Mouse (Mus musculus) lung, adult 2 months (tissue): Measurements from ENCODE around the gene Tardbp. TPM values are rescaled to one million over a fixed set of nuclear protein-coding genes. Genes with fewer than 3 reads are reported as not detected.

ENCODE experiments used
- DNase-seq: peaks from one replicate; pipeline ENCODE4 v3.0.0; 2022
- H3K4me1 ChIP-seq: fragments of 200-500 bp; 2 replicates; pipeline ENCODE4 v1.6.1; 2011; ENCODE audit warnings: low read length; ENCODE audit not compliant: control insufficient read depth, insufficient read depth
- H3K4me3 ChIP-seq: fragments of 200-500 bp; replicated peaks from 2 replicates; pipeline ENCODE3; 2011; ENCODE audit warnings: low read depth, mild to moderate bottlenecking, control low read depth, low read length; ENCODE audit errors: extremely low read depth
- CTCF ChIP-seq: fragments of 200-500 bp; IDR thresholded peaks from 2 replicates; pipeline ENCODE4 v1.5.1; 2011; ENCODE audit warnings: mild to moderate bottlenecking, low read length, control low read depth; ENCODE audit not compliant: insufficient read depth
- POLR2A ChIP-seq: fragments of 200-500 bp; IDR thresholded peaks from 2 replicates; pipeline ENCODE4 v1.6.1; 2011; ENCODE audit warnings: low read depth, mild to moderate bottlenecking, control low read depth, low read length, borderline replicate concordance; ENCODE audit errors: extremely low read depth
- WGBS: fragments of 180-500 bp; shearing (Covaris S2); methylation state at CpG from one replicate; pipeline ENCODE4 v1.1.7; 2018; 5-methylcytosine and 5-hydroxymethylcytosine counted together
- polyA plus RNA-seq: library from polyadenylated mRNA; depleted of rRNA; stranded (reverse); fragments of >200 nt; gene quantifications from 2 replicates; pipeline ENCODE4 v1.2.3, GENCODE M21; 2012

The Tardbp gene
- polyA plus RNA-seq, 1 experiment, result 112 TPM

DNA sequence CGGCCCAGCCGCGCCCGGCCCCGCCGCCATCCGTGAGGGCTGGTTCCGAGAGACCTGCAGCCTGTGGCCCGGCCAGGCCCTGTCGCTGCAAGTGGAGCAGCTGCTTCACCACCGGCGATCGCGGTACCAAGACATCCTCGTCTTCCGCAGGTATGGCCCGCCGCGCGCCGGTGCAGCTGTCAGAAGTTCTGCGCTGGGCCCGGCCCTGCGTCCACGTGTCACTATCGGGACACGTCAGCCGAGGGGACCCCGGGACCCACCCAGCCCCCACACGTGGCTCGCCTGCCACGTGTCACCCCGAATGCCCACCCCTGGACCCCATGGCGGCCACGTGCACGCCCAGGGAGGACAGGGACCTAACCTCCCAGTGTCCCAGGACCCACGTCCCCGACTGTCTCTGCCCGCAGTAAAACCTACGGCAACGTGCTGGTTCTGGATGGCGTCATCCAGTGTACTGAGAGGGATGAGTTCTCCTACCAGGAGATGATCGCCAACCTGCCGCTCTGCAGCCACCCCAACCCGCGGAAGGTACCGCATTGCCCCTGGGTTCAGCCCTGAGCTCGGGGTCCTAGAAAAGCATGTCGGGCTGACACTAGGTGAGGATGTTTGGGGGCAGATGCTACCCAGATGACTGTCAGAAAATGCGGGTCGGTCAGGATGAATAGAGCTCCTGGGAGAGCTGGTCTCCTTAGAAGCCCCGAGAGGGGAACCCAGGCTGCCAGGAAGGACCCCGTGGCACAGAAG lies 35.0 kb downstream of the Tardbp start:
- no peak for DNase-seq
- Histone ChIP-seq H3K4me1 (peaks cover 9% of the 10 kb centered on the region), H3K4me3 (peak overlapping the region; percentile 74)
- under 1% methylated on average over 53 of the region's 53 CpGs for WGBS
- TF ChIP-seq POLR2A (no peak), CTCF (no peak)

DNA sequence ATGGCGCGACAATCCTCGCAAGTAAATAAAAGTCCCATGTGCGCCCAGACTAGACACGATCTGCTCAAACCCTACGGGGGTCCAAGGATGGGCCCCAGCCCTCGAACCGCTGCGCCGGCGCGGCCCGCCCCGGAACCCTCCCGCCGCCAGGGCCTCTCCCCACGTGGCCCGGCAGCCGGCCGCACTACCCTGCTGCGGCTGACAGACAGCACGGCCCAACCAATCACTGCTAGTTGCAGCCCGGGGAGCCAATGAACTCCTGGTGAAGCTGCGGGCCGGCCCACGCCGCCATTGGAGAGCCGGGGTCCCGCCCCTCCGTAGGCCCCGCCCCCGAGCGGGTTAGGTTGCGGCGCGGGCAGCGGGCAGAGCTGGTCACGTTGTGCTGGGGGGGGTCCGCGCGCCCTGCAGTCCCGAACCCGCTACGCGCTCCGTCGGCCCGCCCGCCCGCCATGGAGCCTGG lies 35.6 kb downstream of the Tardbp start, which contains the start of gene Srm:
Gene Srm (plus strand): TSS at position 333 of the 460 bp plus-strand sequence.
- H3K4me1 ChIP-seq, result peaks cover 9% of the 10 kb centered on the region
- no peak for TF ChIP-seq CTCF
- TF ChIP-seq POLR2A, result no peak
- peak; percentile 95 for DNase-seq
- peak within 1 kb of the TSS; percentile 82 for H3K4me3 ChIP-seq
- WGBS, result under 1% methylated on average over 48 of the region's 50 CpGs

DNA sequence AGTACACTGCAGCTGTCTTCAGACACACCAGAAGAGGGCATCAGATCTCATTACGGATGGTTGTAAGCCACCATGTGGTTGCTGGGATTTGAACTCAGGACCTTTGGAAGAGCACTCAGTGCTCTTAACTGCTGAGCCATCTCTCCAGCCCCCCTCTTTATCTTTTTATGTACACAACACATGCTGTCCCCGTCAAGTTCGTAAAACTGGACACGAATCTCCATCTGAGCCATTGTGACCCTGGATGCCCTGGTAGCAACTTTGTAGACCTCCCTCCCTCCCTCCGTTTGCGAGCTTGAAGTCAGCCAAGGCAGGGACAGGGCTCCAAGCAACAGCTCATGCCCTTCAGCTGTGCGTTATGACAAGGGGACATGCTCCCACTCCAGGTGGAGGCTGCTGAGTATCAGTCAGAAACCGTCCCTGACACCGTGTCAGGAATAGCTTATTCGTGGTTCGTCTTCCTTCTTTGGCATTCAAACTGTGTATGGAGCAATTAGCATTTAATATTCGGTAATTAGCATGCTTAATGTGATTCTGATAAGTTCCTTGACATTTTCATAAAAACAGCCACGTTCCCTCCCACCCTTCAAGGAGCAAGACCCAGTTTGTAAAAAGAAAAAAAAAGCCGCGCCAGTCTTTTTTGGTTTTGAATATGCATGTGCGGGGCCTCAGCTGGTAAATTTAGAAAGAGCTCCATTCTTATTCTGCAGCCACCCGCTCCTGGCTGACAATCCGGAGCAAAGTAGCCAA lies 36.2 kb downstream of the Tardbp start:
- DNase-seq, result peak; percentile 17
- TF ChIP-seq CTCF (no peak), POLR2A (no peak)
- 4% methylated on average over 18 of the region's 18 CpGs for WGBS
- Histone ChIP-seq H3K4me1 (peaks cover 9% of the 10 kb centered on the region), H3K4me3 (peak overlapping the region; percentile 82)

DNA sequence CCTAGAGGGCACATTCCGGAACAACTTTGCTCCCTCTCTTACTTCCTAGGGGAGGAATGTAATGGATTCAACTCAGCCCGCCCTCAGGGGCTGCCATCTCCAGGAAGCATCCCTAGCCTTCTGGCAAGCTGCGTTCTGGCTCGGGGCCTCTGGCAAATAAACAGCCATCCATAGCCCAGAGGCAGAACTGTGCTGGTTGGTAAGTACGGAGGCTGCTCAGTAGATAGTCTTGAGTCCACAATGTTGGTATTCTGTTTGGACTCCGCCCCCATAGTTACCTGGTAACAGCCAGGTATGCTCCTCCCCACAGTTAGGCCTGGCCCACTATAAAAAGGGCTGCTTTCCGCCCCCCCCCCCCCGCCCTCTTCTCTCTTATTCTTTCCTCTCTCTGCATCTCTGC lies 37.3 kb downstream of the Tardbp start:
- 52% methylated on average over 7 of the region's 8 CpGs for WGBS
- H3K4me3 ChIP-seq, result no peak overlapping the region
- peaks cover 9% of the 10 kb centered on the region for H3K4me1 ChIP-seq
- DNase-seq, result peak; percentile 35
- TF ChIP-seq POLR2A (no peak), CTCF (no peak)

DNA sequence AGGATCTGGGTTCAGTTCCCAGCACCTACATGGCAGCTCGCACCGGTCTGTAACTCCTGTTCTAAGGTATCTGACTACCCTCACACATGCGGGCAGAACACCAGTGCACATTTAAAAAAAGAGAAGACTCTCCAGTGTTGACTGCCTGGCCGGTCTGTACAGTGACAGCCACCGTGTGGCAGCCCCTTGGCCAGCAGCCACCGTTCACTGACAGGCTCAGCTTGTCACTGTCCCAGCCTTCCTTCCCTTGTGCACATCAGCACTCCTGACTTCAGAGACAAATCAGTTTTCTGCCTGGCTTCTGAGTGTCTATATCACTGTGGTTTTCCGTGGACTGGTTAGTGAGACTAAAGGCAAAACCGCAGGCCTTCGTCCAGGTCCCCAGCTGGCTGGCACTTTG lies 38.0 kb downstream of the Tardbp start:
- 64% methylated on average over 9 of the region's 9 CpGs for WGBS

DNA sequence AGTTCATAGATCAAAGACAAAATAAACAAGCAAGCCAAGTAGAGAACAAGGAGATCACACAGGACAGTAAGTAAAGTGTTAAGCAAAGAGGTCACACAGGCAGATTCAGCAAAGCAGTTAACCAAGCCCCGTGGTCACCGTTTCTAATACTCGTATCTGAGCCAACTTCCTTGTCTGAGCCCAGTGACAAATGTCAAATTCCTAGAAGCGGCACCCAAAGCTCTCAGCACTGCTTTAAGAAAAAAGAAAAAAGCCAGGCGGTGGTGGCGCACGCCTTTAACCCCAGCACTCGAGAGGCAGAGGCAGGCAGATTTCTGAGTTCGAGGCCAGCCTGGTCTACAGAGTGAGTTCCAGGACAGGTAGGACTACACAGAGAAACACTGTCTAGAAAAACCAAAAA lies 40.2 kb downstream of the Tardbp start:
- no peak overlapping the region for H3K4me3 ChIP-seq
- 52% methylated on average over 9 of the region's 9 CpGs for WGBS
- TF ChIP-seq POLR2A (no peak), CTCF (no peak)
- DNase-seq, result no peak
- peaks cover 4% of the 10 kb centered on the region for H3K4me1 ChIP-seq

More for the DNA sequence above, 38.0 kb downstream of the Tardbp start:
- H3K4me1 ChIP-seq, result peaks cover 9% of the 10 kb centered on the region
- no peak for DNase-seq
- TF ChIP-seq CTCF, result no peak
- no peak for TF ChIP-seq POLR2A
- H3K4me3 ChIP-seq, result no peak overlapping the region

DNA sequence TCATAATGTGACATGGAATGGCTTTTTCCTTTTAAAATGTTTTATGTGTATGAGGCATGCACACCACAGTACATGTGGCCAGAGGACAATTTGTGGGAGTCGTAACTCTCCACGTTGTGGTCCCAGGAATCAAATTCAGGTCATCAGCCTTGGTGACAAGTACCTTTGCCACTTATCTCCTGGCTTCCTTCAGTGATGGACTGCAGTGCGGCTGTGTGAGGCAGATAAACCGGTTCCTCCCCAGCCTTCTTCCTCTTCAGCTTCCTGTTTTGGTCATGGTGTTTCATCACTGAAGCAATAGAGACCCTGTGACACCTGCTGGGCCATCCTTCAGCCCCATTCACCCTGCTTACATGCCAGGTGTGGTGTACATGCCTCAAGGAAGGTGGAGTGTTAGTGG lies 43.6 kb downstream of the Tardbp start:
- no peak overlapping the region for H3K4me3 ChIP-seq
- H3K4me1 ChIP-seq, result no peaks in the 10 kb centered on the region
- TF ChIP-seq CTCF, result no peak
- no peak for TF ChIP-seq POLR2A
- no peak for DNase-seq
- 37% methylated on average over 4 of the region's 4 CpGs for WGBS

DNA sequence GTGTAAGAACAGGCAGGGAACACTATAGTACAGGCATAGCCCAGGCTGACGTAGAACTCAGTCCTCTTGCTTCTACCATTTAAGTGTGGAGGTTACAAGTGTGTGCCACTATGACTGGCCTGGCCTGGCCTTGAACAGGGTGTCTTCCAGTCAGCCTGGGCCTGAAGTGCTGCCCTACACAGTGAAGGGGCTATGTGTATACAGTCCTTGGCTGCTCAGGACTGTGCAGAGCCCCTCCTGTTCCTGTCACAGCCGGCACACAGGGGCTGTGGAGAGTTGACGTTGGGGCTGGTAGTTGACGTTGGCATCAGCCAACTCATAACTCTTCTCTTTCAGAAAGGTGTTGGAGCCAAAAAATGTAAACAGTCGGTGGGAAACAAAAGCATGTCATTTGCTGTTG lies 45.4 kb downstream of the Tardbp start:
- TF ChIP-seq CTCF (no peak), POLR2A (no peak)
- Histone ChIP-seq H3K4me1 (no peaks in the 10 kb centered on the region), H3K4me3 (no peak overlapping the region)
- DNase-seq, result no peak
- WGBS, result 79% methylated on average over 5 of the region's 5 CpGs

DNA sequence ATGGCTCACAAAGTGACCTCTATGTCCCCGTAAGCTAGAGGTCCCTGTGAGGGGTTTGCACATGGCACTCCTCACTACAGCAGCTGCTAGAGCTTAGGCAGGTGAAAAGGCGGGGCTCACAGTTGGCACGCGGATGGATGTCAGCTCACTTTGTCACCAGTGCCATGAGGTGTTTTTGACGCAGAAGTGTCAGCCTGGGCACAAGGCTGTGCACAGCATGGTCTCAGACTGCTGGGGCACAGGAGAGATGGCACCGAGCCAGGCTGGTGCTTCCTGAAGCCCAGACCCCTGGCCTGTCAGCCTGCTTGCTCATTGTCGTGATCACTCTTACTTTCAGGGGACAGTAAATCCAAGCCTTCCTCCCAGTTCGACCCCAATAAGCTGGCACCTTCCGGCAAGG lies 46.1 kb downstream of the Tardbp start:
- TF ChIP-seq CTCF (no peak), POLR2A (no peak)
- DNase-seq, result no peak
- Histone ChIP-seq H3K4me3 (no peak overlapping the region), H3K4me1 (no peaks in the 10 kb centered on the region)
- 84% methylated on average over 9 of the region's 9 CpGs for WGBS

DNA sequence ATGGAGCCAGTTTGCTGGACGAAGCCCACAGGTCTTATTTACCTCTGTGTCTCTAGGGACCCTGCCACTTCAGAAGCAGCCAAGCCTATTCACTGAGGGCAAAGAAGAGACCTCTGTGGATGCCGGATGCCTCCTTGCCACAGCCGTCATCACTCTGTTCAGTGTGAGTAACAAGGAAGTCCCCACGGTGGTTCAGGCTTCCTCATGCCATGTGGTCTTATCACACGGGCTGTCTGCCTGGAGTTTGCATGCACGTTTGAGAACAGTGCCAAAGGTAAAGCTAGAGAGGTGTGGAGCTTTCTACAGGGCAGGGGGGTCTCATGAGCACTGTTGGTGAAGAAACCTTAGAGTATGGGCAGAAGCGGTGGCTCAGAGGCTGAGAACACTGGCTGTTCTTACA lies 53.6 kb downstream of the Tardbp start:
- 85% methylated on average over 7 of the region's 7 CpGs for WGBS
- TF ChIP-seq POLR2A (no peak), CTCF (no peak)
- DNase-seq, result no peak

More for the DNA sequence above, 53.6 kb downstream of the Tardbp start:
- Histone ChIP-seq H3K4me3 (no peak overlapping the region), H3K4me1 (no peaks in the 10 kb centered on the region)
